Mouse (Mus musculus): ENCODE measurements at regions not wholly inside any gene's neighbourhood (a gene's known extent, or its start where the extent isn't known, plus 50 kb on each side); places are given as distances from the start of the nearest gene placed in this dataset.
"Not testable (repeated sequence)": the region's sequence is repeated elsewhere in the genome, so short reads cannot be mapped to it uniquely, and the experiment has no call there.

GRCm38 (mm10) chr12:115468015-115468414 is 579.5 kb upstream of the Zfp386 start:
- not testable (repeated sequence) for H3K4me3 ChIP-seq (ENCODE audit: inconsistent target); H3K36me3 ChIP-seq (ENCODE audit: inconsistent target); H3K79me2 ChIP-seq (ENCODE audit: inconsistent target)
- WGBS (ENCODE audit: missing documents), result 8% methylated on average over 4 of the region's 4 CpGs
- H3K27ac ChIP-seq, result peak overlapping the region; percentile 25; the same call in 1 of the 2 replicates

- H3K36me3 ChIP-seq (ENCODE audit: inconsistent target); H3K79me2 ChIP-seq (ENCODE audit: inconsistent target); H3K4me3 ChIP-seq (ENCODE audit: inconsistent target): not testable (repeated sequence)
- H3K27ac ChIP-seq, result peak overlapping the region; percentile 25; the same call in 1 of the 2 replicates
Measured at GRCm38 (mm10) chr12:115468569-115468968, 579.0 kb upstream of the Zfp386 start.

DNA sequence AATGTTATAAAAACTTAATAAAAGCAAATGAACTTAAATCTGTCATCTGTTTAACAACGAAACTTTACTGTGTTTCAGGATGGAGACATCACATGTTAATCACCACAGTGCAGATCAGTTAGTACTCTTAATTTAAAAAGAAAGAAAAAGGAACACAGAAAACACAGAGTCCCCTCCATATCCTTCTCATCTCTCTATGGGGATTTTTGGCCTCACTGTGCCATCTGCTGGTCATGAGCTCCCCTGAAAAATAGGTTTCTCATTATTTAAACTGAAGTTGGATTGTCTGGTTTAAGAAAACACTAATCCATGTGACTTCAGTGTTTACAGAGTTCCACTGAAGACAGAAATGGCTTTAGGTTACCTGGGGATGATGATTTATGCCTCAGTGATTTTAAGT is 548.7 kb upstream of the Zfp386 start:
- no peak overlapping the region for H3K4me3 ChIP-seq (ENCODE audit: inconsistent target)
- H3K27ac ChIP-seq, result no peak overlapping the region
- H3K36me3 ChIP-seq (ENCODE audit: inconsistent target), result no peaks in the 10 kb centered on the region
- no peaks in the 10 kb centered on the region for H3K79me2 ChIP-seq (ENCODE audit: inconsistent target)
- 17% methylated on average over 1 of the region's 1 CpGs for WGBS (ENCODE audit: missing documents)

- H3K36me3 ChIP-seq (ENCODE audit: inconsistent target); H3K4me3 ChIP-seq (ENCODE audit: inconsistent target); H3K27ac ChIP-seq; H3K79me2 ChIP-seq (ENCODE audit: inconsistent target): not testable (repeated sequence)
- WGBS (ENCODE audit: missing documents), result 48% methylated on average over 3 of the region's 3 CpGs
Measured at GRCm38 (mm10) chr12:115507285-115507684, 540.2 kb upstream of the Zfp386 start.

DNA sequence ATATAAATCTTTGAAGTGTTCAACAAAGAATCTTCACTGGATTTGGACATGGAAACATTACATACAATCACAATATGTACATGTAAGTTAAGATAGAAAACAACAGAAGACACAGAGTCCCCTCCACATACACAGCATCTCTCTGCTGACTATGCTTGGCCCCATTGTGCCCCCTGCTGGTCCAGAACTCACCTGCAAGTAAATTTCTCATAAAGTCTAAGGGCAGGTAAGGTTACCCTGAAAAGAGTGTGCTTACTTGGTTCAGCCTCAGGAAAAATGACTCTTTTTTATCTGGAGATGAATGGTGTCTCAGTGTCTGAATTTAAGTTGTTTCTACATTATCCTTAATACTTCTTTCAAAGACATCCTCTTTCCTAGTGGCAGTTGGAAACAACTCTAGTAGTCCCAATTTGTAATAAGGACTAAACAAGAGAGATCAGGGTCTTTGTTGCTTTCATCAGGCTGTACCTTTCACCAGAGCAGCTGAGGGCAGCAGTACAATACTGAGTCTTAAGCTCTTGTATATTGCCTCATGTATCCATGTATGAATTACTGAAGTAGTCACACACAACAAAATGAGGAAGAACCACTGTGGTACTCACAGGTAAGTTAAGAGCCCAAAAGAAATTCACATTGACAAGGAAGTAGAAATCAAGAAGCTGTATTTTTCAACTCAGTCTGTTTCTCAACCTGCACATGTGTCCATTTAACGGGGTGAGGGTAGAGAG is 538.7 kb upstream of the Zfp386 start:
- 33% methylated on average over 1 of the region's 1 CpGs for WGBS (ENCODE audit: missing documents)
- not testable (repeated sequence) for H3K27ac ChIP-seq; H3K36me3 ChIP-seq (ENCODE audit: inconsistent target); H3K79me2 ChIP-seq (ENCODE audit: inconsistent target); H3K4me3 ChIP-seq (ENCODE audit: inconsistent target)

GRCm38 (mm10) chr12:115518778-115519541 is 528.6 kb upstream of the Zfp386 start:
- H3K4me3 ChIP-seq (ENCODE audit: inconsistent target); H3K36me3 ChIP-seq (ENCODE audit: inconsistent target); H3K79me2 ChIP-seq (ENCODE audit: inconsistent target): not testable (repeated sequence)
- WGBS (ENCODE audit: missing documents), result 27% methylated on average over 2 of the region's 2 CpGs
- peak overlapping the region; percentile 40; the same call in 1 of the 2 replicates for H3K27ac ChIP-seq

GRCm38 (mm10) chr12:115527065-115527464 is 520.5 kb upstream of the Zfp386 start:
- Histone ChIP-seq H3K4me3 (ENCODE audit: inconsistent target) (no peak overlapping the region), H3K79me2 (ENCODE audit: inconsistent target) (no peaks in the 10 kb centered on the region), H3K36me3 (ENCODE audit: inconsistent target) (no peaks in the 10 kb centered on the region), H3K27ac (no peak overlapping the region)
- 57% methylated on average over 3 of the region's 3 CpGs for WGBS (ENCODE audit: missing documents)

DNA sequence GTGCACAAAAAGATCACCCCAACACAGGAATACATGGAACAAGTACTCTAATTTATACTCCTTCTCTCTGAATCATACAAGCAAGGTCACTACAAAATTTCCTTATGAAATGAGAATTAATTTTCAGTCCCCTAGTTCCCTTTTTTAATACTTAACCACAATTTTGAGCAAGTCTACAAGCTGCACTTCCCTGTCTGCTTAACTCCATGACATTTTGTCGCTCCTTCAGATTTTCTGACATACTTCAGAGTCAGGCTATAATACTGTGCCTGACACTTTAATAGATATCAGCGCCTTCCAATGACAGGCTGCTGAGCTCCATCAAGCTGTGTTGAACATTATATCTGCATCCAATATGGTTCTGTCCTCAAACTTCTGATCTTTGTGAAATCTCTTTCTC is 505.0 kb upstream of the Zfp386 start:
- Histone ChIP-seq H3K4me3 (ENCODE audit: inconsistent target) (no peak overlapping the region), H3K79me2 (ENCODE audit: inconsistent target) (no peaks in the 10 kb centered on the region), H3K36me3 (ENCODE audit: inconsistent target) (no peaks in the 10 kb centered on the region), H3K27ac (no peak overlapping the region)
- 15% methylated on average over 2 of the region's 2 CpGs for WGBS (ENCODE audit: missing documents)

DNA sequence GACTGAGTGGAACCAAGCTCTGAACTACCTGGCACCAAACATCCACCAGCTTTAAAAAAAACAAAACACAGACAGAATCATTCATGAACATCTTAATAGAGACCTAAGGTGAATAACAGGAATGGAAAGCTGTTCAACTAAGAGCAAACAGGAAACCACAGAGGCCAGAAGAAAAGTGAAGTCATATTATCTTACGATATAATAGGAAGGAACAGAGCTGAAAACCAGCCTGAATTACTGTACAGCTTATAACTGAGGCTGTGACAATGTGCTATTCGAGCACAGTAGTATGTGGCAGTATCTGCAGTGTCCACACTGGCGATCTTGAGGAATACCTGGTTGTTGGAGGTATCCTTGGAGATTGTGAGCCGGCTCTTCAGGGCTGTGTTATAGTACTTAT is 480.6 kb upstream of the Zfp386 start:
- H3K79me2 ChIP-seq (ENCODE audit: inconsistent target); H3K27ac ChIP-seq; H3K4me3 ChIP-seq (ENCODE audit: inconsistent target); H3K36me3 ChIP-seq (ENCODE audit: inconsistent target): not testable (repeated sequence)
- 43% methylated on average over 4 of the region's 4 CpGs for WGBS (ENCODE audit: missing documents)

DNA sequence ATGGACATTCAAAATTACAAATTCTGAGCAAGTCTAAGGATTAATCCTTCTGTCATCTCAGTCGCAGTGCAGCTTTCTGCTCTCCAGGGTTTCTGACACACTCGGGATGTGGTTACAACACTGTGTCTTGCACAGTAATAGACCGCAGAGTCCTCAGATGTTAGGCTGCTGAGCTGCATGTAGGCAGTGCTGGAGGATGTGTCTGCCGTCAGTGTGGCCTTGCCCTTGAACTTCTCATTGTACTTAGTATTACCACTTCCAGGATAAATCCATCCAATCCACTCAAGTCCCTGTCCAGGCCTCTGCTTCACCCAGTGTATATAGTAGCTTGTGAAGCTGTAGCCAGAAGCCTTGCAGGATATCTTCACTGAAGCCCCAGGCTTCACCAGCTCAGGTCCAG is 454.5 kb upstream of the Zfp386 start:
- H3K79me2 ChIP-seq (ENCODE audit: inconsistent target), result not testable (repeated sequence)
- 61% methylated on average over 4 of the region's 4 CpGs for WGBS (ENCODE audit: missing documents)

GRCm38 (mm10) chr12:115603763-115604162 is 443.8 kb upstream of the Zfp386 start:
- no peaks in the 10 kb centered on the region for H3K79me2 ChIP-seq (ENCODE audit: inconsistent target)
- H3K27ac ChIP-seq, result no peak overlapping the region
- WGBS (ENCODE audit: missing documents), result 70% methylated on average over 2 of the region's 2 CpGs
- H3K4me3 ChIP-seq (ENCODE audit: inconsistent target), result no peak overlapping the region
- no peaks in the 10 kb centered on the region for H3K36me3 ChIP-seq (ENCODE audit: inconsistent target)

More for the DNA sequence above, 454.5 kb upstream of the Zfp386 start:
- H3K4me3 ChIP-seq (ENCODE audit: inconsistent target); H3K27ac ChIP-seq; H3K36me3 ChIP-seq (ENCODE audit: inconsistent target): not testable (repeated sequence)

DNA sequence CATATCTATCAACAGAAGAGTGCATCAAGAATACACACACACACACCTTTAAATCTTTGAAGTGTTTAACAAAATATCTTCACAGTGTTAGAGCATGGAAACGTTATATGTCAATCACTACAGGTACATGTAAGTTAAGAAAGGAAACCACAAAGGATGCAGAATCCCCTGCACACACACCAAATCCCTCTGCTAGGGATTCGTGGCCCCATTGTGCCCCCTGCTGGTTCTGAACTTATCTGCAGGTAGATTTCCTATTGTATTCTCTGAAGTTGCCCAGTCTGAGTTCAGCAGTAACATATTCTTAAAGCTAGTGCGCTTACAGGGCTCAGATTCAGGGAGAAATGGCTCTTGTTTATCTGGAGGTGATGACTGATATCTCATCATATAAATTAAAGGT is 442.6 kb upstream of the Zfp386 start:
- Histone ChIP-seq H3K79me2 (ENCODE audit: inconsistent target) (no peaks in the 10 kb centered on the region), H3K36me3 (ENCODE audit: inconsistent target) (no peaks in the 10 kb centered on the region), H3K4me3 (ENCODE audit: inconsistent target) (no peak overlapping the region), H3K27ac (no peak overlapping the region)
- WGBS (ENCODE audit: missing documents), result 29% methylated on average over 2 of the region's 3 CpGs

DNA sequence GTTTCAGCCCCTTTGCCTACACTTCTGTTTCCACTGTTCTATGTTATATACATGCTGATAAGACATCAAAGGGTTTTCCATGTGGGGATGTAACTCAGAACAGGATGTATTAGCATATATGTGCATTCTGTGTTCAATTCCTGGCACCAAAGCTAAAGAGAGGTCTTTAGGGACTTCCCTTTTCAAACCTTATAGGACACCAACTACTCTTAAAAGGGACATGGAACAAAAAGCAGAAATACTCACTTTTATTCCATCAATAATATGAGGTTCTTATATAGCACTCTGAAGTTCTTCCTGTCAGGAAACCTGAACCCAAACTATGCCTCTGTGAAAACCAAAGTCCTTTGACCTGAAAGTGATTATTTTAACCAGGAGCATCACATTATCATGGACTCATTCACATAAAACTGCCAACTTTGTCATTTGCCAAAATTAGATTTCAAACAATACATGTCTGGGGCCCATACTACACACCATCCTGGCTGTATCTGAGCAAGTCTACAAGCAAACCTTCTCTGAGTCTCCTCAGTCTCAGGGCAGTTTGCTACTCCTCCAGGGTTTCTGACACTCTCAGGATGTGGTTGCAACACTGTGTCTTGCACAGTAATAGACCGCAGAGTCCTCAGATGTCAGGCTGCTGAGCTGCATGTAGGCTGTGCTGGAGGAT is 424.8 kb upstream of the Zfp386 start:
- not testable (repeated sequence) for H3K4me3 ChIP-seq (ENCODE audit: inconsistent target); H3K79me2 ChIP-seq (ENCODE audit: inconsistent target); H3K27ac ChIP-seq; H3K36me3 ChIP-seq (ENCODE audit: inconsistent target)
- no CpG with 5 or more reads among the region's 1 CpGs for WGBS (ENCODE audit: missing documents)

GRCm38 (mm10) chr12:115624221-115624620 is 423.3 kb upstream of the Zfp386 start:
- no peak overlapping the region for H3K4me3 ChIP-seq (ENCODE audit: inconsistent target)
- WGBS (ENCODE audit: missing documents), result 50% methylated on average over 1 of the region's 3 CpGs

DNA sequence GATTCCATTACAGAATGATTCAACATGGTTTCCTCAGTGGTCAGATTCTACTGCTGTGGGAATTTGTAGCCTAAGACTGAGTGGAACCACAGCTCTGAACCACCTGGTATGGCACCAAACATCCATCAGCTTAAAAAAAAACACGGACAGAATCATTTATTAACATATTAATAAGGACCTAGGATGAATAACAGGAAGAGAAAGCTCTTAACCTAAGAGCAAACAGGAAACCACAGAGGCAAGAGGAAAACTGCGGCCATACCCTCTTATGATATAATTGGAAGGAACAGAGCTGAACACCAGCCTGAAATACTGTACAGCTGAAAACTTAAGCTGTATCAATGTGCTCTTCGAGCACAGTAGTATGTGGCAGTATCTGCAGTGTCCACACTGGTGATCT is 399.9 kb upstream of the Zfp386 start:
- Histone ChIP-seq H3K4me3 (ENCODE audit: inconsistent target) (no peak overlapping the region), H3K27ac (no peak overlapping the region), H3K79me2 (ENCODE audit: inconsistent target) (no peaks in the 10 kb centered on the region), H3K36me3 (ENCODE audit: inconsistent target) (no peaks in the 10 kb centered on the region)
- 6% methylated on average over 3 of the region's 3 CpGs for WGBS (ENCODE audit: missing documents)

More at GRCm38 (mm10) chr12:115624221-115624620, 423.3 kb upstream of the Zfp386 start:
- no peaks in the 10 kb centered on the region for H3K79me2 ChIP-seq (ENCODE audit: inconsistent target)
- no peaks in the 10 kb centered on the region for H3K36me3 ChIP-seq (ENCODE audit: inconsistent target)
- no peak overlapping the region for H3K27ac ChIP-seq

Measured in macrophage (primary cell).